Mouse (Mus musculus) kidney, adult 2 months (tissue): ENCODE data around the gene Tead1.

Experiments
- CTCF ChIP-seq: fragments of 200-500 bp; conservative IDR thresholded peaks from 2 replicates; pipeline ENCODE4 v1.5.1; 2011; ENCODE audit warnings: low read depth, mild to moderate bottlenecking, control low read depth, low read length, moderate library complexity, mixed read lengths; ENCODE audit not compliant: insufficient read depth, insufficient read length
- POLR2A ChIP-seq: fragments of 200-500 bp; IDR thresholded peaks from one replicate; pipeline ENCODE4 v1.6.1; 2011; ENCODE audit warnings: low read depth, low read length, control low read depth

DNA sequence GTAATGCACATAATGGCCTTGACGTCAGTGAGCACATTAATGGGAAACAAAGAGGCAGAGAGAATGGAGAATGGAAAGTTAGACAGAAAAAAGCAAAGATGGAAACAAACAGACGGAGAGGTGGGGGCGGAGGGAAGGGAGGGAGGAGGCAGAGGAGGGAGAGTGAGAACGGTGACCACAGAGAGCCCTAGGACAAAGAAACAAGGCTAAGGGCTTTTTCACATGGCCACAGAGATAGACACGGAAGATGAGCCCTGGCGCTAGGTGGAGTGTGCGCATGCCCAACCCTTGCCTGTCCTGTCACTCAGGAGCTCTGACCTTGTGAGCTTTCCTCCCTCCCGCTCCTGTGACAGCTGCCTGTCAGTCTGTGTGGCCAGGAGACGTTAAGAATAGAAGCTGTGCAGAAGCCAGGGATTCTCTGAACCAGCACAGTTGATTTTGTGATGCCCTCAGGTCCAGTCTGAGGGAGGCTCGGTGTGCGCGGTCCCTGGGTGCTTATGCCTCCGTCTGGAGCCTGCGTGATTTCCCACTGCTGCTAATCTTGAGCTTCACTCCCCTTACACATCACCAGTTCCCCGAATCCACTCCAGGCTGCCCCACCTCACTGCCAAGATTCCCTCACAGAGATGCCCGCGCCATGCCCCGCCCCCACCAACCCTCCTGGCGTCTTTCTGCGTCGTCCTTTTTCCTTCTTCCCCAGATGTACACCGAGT, 239.3 kb downstream of the Tead1 start:
- TF ChIP-seq POLR2A = no peak
- TF ChIP-seq CTCF = no peak
